Mouse (Mus musculus): ENCODE measurements around the gene Atp6ap1. TPM values are rescaled to one million over a fixed set of nuclear protein-coding genes. Genes with fewer than 3 reads are reported as not detected.

The Atp6ap1 gene
- total and polyA plus RNA-seq, 3 experiments = 11.2 to 265 (median 129) TPM

DNA sequence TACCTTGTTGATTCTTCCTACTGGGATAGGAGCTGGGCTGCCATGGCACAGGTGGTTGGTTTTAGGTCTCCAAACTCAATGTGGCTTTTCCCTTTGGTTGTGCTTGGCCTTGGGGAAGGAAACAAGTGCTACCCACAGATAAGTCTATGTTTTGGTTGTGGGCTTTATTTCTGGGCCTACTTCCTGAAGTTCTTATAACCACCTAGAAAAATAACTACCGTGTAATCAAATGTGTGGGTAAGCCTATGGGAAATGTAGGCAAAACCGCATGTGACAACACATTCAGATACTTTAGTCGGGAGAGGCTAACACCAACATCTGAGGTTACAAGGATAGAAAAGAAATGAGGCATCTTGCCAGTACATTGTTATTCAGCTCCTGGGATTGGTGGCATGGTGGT is 39.2 kb upstream of the Atp6ap1 start:
- Histone ChIP-seq H3K36me3 (replicated peaks) (peaks cover 42% of the 10 kb centered on the region), H3K4me1 (ENCODE audit: insufficient read depth, low read depth, low read length) (peaks cover 18% of the 10 kb centered on the region; the same call in 1 of the 2 replicates), H3K4me3 (ENCODE audit: low read depth, low read length) (no peak overlapping the region), H3K27me3 (ENCODE audit: insufficient read depth, low read length) (no peaks in the 10 kb centered on the region), H3K9me3 (replicated peaks) (no peaks in the 10 kb centered on the region)
- no peak for ATAC-seq (ENCODE audit: extremely low read depth, insufficient number of reproducible peaks, low FRiP score, poor library complexity, severe bottlenecking)
- TF ChIP-seq GATA2 (IDR thresholded peaks at IDR 0.05; ENCODE audit: borderline replicate concordance, low read depth, low read length) = no peak
- no peak for DNase-seq (ENCODE audit: low spot score)

- Histone ChIP-seq H3K36me3 (replicated peaks) (peaks cover 16% of the 10 kb centered on the region), H3K27me3 (ENCODE audit: insufficient read depth, low read length) (no peaks in the 10 kb centered on the region), H3K9me3 (replicated peaks) (no peaks in the 10 kb centered on the region), H3K4me1 (ENCODE audit: insufficient read depth, low read depth, low read length) (peaks cover 19% of the 10 kb centered on the region), H3K4me3 (ENCODE audit: low read depth, low read length) (peak overlapping the region; percentile 70)
- DNase-seq (ENCODE audit: low spot score) (no peak), ATAC-seq (ENCODE audit: extremely low read depth, insufficient number of reproducible peaks, low FRiP score, poor library complexity, severe bottlenecking) (no peak)
- TF ChIP-seq TAL1 (conservative IDR thresholded peaks at IDR 0.05; ENCODE audit: low read depth, low read length) (no peak), GATA1 (IDR thresholded peaks at IDR 0.05; ENCODE audit: borderline replicate concordance, low read length) (no peak), GATA2 (IDR thresholded peaks at IDR 0.05; ENCODE audit: borderline replicate concordance, low read depth, low read length) (no peak), POLR2AphosphoS5 (IDR thresholded peaks at IDR 0.05; ENCODE audit: insufficient replicate concordance, low read depth, low read length) (no peak), CTCF (IDR thresholded peaks at IDR 0.05; ENCODE audit: low read depth, low read length) (no peak)
These were observed 27.2 kb upstream of the Atp6ap1 start for GRCm38 (mm10) chrX:74269736-74270061.

- TF ChIP-seq POLR2AphosphoS5 (IDR thresholded peaks at IDR 0.05; ENCODE audit: insufficient replicate concordance, low read depth, low read length) = peak; percentile 91
- TF ChIP-seq CTCF (IDR thresholded peaks at IDR 0.05; ENCODE audit: low read depth, low read length) = no peak
- H3K9me3 ChIP-seq (replicated peaks) = no peaks in the 10 kb centered on the region
- DNase-seq (ENCODE audit: low spot score) (peak; percentile 54), ATAC-seq (ENCODE audit: extremely low read depth, insufficient number of reproducible peaks, low FRiP score, poor library complexity, severe bottlenecking) (peak; percentile 84)
- no peaks in the 10 kb centered on the region for H3K27me3 ChIP-seq (ENCODE audit: insufficient read depth, low read length)
- peaks cover 19% of the 10 kb centered on the region for H3K4me1 ChIP-seq (ENCODE audit: insufficient read depth, low read depth, low read length)
- H3K36me3 ChIP-seq (replicated peaks) = peaks cover 16% of the 10 kb centered on the region
- peak within 1 kb of the TSS; percentile 70 for H3K4me3 ChIP-seq (ENCODE audit: low read depth, low read length)
These were observed 26.6 kb upstream of the Atp6ap1 start, which contains the start of gene Rpl10 for GRCm38 (mm10) chrX:74270062-74270901. Rpl10 (plus strand) TSS chrX:74270812.

- peaks cover 16% of the 10 kb centered on the region for H3K36me3 ChIP-seq (replicated peaks)
- ATAC-seq (ENCODE audit: extremely low read depth, insufficient number of reproducible peaks, low FRiP score, poor library complexity, severe bottlenecking) = no peak
- no peaks in the 10 kb centered on the region for H3K27me3 ChIP-seq (ENCODE audit: insufficient read depth, low read length)
These were observed 25.9 kb upstream of the Atp6ap1 start for GRCm38 (mm10) chrX:74270902-74271551.

DNA sequence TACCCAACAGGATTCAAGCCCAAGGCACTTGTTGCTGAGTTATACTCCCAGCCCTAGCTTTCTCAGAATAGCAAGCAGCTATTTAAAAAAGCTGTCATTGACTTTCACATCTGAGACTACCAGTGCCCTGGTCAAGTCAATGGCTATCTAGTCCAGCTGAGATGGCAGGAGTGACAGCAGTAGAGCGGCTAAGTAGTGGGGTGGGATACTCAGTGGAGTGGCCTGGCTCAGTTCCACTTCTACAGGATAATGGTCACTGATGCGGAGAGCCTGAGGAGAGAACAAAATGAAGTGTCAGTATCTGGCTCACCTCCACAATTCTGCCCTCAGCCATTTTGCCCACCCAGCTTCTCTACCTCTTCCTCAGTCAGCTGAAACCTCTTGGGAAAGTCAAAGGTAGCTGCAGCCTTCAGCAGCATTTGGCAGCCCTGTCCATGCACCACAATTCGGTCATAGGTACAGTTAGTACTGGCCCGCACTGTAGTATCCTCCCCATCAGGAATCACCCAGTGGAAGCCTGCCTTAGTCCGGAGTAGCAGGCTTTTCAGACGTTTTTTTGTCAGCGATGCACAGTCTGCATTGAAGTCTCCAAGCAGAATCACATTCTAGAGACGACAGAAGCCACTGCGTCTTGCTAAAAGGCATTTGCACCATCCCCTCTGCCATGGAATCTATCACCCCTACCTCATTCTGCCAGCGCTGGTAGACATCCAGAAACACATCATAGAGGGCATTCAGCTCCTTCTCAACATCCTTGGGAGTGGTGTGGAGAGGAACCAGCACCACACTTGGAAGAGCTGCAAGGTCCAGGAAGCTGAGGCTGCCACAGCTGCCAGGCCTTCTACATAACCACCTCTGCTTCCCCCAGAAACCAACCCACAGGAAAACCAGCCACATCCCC is 23.2 kb upstream of the Atp6ap1 start:
- Histone ChIP-seq H3K9me3 (replicated peaks) (no peaks in the 10 kb centered on the region), H3K4me3 (ENCODE audit: low read depth, low read length) (no peak overlapping the region), H3K27me3 (ENCODE audit: insufficient read depth, low read length) (no peaks in the 10 kb centered on the region), H3K4me1 (ENCODE audit: insufficient read depth, low read depth, low read length) (peaks cover 23% of the 10 kb centered on the region), H3K36me3 (replicated peaks) (peaks cover 25% of the 10 kb centered on the region)
- no peak for ATAC-seq (ENCODE audit: extremely low read depth, insufficient number of reproducible peaks, low FRiP score, poor library complexity, severe bottlenecking)
- no peak for DNase-seq (ENCODE audit: low spot score)
- TF ChIP-seq CTCF (IDR thresholded peaks at IDR 0.05; ENCODE audit: low read depth, low read length) = no peak
- peak; percentile 82 for TF ChIP-seq POLR2AphosphoS5 (IDR thresholded peaks at IDR 0.05; ENCODE audit: insufficient replicate concordance, low read depth, low read length)

More at GRCm38 (mm10) chrX:74270902-74271551, 25.9 kb upstream of the Atp6ap1 start:
- TF ChIP-seq GATA1 (IDR thresholded peaks at IDR 0.05; ENCODE audit: borderline replicate concordance, low read length) (no peak), POLR2AphosphoS5 (IDR thresholded peaks at IDR 0.05; ENCODE audit: insufficient replicate concordance, low read depth, low read length) (no peak), GATA2 (IDR thresholded peaks at IDR 0.05; ENCODE audit: borderline replicate concordance, low read depth, low read length) (no peak), TAL1 (conservative IDR thresholded peaks at IDR 0.05; ENCODE audit: low read depth, low read length) (no peak), CTCF (IDR thresholded peaks at IDR 0.05; ENCODE audit: low read depth, low read length) (no peak)
- no peak for DNase-seq (ENCODE audit: low spot score)
- H3K4me1 ChIP-seq (ENCODE audit: insufficient read depth, low read depth, low read length) = peaks cover 19% of the 10 kb centered on the region
- no peaks in the 10 kb centered on the region for H3K9me3 ChIP-seq (replicated peaks)
- peak overlapping the region; percentile 70 for H3K4me3 ChIP-seq (ENCODE audit: low read depth, low read length)

- DNase-seq (ENCODE audit: low spot score) = no peak
- ATAC-seq (ENCODE audit: extremely low read depth, insufficient number of reproducible peaks, low FRiP score, poor library complexity, severe bottlenecking) = no peak; the same call in 1 of the 2 replicates
- Histone ChIP-seq H3K9me3 (replicated peaks) (no peaks in the 10 kb centered on the region), H3K4me1 (ENCODE audit: insufficient read depth, low read depth, low read length) (peaks cover 19% of the 10 kb centered on the region), H3K27me3 (ENCODE audit: insufficient read depth, low read length) (no peaks in the 10 kb centered on the region), H3K36me3 (replicated peaks) (peaks cover 19% of the 10 kb centered on the region), H3K4me3 (ENCODE audit: low read depth, low read length) (no peak overlapping the region)
- TF ChIP-seq GATA2 (IDR thresholded peaks at IDR 0.05; ENCODE audit: borderline replicate concordance, low read depth, low read length) (no peak), GATA1 (IDR thresholded peaks at IDR 0.05; ENCODE audit: borderline replicate concordance, low read length) (no peak), POLR2AphosphoS5 (IDR thresholded peaks at IDR 0.05; ENCODE audit: insufficient replicate concordance, low read depth, low read length) (no peak), TAL1 (conservative IDR thresholded peaks at IDR 0.05; ENCODE audit: low read depth, low read length) (no peak), CTCF (IDR thresholded peaks at IDR 0.05; ENCODE audit: low read depth, low read length) (no peak)
These were observed 19.0 kb upstream of the Atp6ap1 start for GRCm38 (mm10) chrX:74277916-74278315.

All from G1E (cell line).